Mouse (Mus musculus) CH12.LX (cell line): ENCODE results near the gene Qser1. TPM values are rescaled to one million over a fixed set of nuclear protein-coding genes. Genes with fewer than 3 reads are reported as not detected.

Experiments
- DNase-seq: peaks from one replicate; pipeline ENCODE4 v3.0.0-alpha.2; 2013; ENCODE audit errors: extremely low read depth
- H3K27ac ChIP-seq: 2 replicates; pipeline ENCODE4 v1.5.1; 2012; ENCODE audit warnings: low read depth, mild to moderate bottlenecking, control low read depth, moderate library complexity; ENCODE audit not compliant: insufficient read depth
- H3K27me3 ChIP-seq: replicated peaks from 2 replicates; pipeline ENCODE3; 2012; ENCODE audit warnings: inconsistent platforms
- H3K36me3 ChIP-seq, 2 experiments: replicated peaks in 1 of 2; 2 replicates each; pipeline versions ENCODE3 to v1.6.1; 2012; ENCODE audit warnings: inconsistent platforms in 1 of 2, low read length in 1 of 2, mild to moderate bottlenecking in 1 of 2, mixed read lengths in 1 of 2, moderate library complexity in 1 of 2; ENCODE audit not compliant: control insufficient read depth in 1 of 2, insufficient read depth in 1 of 2
- H3K4me1 ChIP-seq, 2 experiments: 2 replicates each; pipeline ENCODE4 v1.6.1; 2012; ENCODE audit warnings: inconsistent platforms in 1 of 2, moderate library complexity in 1 of 2; ENCODE audit not compliant: insufficient read depth in 2 of 2, control insufficient read depth in 1 of 2
- H3K4me2 ChIP-seq: 2 replicates; pipeline ENCODE4 v1.6.1; 2012; ENCODE audit warnings: low read depth, mild to moderate bottlenecking, control low read depth; ENCODE audit not compliant: poor library complexity, insufficient read depth, severe bottlenecking
- H3K4me3 ChIP-seq, 3 experiments: fragments of 150-350 bp in 1 of 3; sonication (generic) in 1 of 3; replicated peaks in 1 of 3; 2 replicates each; pipeline versions ENCODE3 to v1.5.1; 2011 to 2012; ENCODE audit warnings: low read depth in 2 of 3, low read length in 2 of 3, mild to moderate bottlenecking in 2 of 3, moderate library complexity in 2 of 3, control low read depth in 1 of 3, improper control_type of control experiment in 1 of 3, inconsistent platforms in 1 of 3, mixed read lengths in 1 of 3; ENCODE audit not compliant: poor library complexity in 1 of 3
- H3K79me2 ChIP-seq: replicated peaks from 2 replicates; pipeline ENCODE4 v1.6.1; 2012; ENCODE audit warnings: mild to moderate bottlenecking, moderate library complexity; ENCODE audit not compliant: control insufficient read depth, poor library complexity, insufficient read depth, severe bottlenecking; ENCODE audit errors: extremely low read depth
- H3K9ac ChIP-seq: 2 replicates; pipeline ENCODE4 v1.6.1; 2012; ENCODE audit warnings: low read depth, mild to moderate bottlenecking, control low read depth, moderate library complexity; ENCODE audit not compliant: insufficient read depth
- H3K9me3 ChIP-seq: replicated peaks from 2 replicates; pipeline ENCODE3; 2012; ENCODE audit warnings: low read length, inconsistent platforms, mixed read lengths
- CHD1 ChIP-seq: IDR thresholded peaks from 2 replicates; pipeline ENCODE4 v1.6.1; 2012; ENCODE audit warnings: low read depth, low read length, improper control_type of control experiment, inconsistent platforms
- CHD2 ChIP-seq: IDR thresholded peaks from 2 replicates; pipeline ENCODE4 v1.6.1; 2011; ENCODE audit warnings: low read length, improper control_type of control experiment
- EP300 ChIP-seq: IDR thresholded peaks from 2 replicates; pipeline ENCODE4 v1.6.1; 2011; ENCODE audit warnings: low read length, improper control_type of control experiment
- IRF4 ChIP-seq: IDR thresholded peaks from 2 replicates; pipeline ENCODE4 v1.6.1; 2014; ENCODE audit warnings: low read depth, mild to moderate bottlenecking, inconsistent platforms, low read length, improper control_type of control experiment
- KAT2A ChIP-seq: IDR thresholded peaks from 2 replicates; pipeline ENCODE4 v1.6.1; 2012; ENCODE audit warnings: low read length, improper control_type of control experiment, inconsistent platforms; ENCODE audit not compliant: insufficient replicate concordance
- MAFK ChIP-seq: IDR thresholded peaks from 2 replicates; pipeline ENCODE4 v1.6.1; 2011; ENCODE audit warnings: low read length, improper control_type of control experiment; ENCODE audit not compliant: insufficient replicate concordance
- MAX ChIP-seq: IDR thresholded peaks from 2 replicates; pipeline ENCODE4 v1.6.1; 2011; ENCODE audit warnings: low read length, improper control_type of control experiment
- MEF2A ChIP-seq: IDR thresholded peaks from 2 replicates; pipeline ENCODE4 v1.6.1; 2014; ENCODE audit warnings: low read depth, mild to moderate bottlenecking, inconsistent platforms, low read length, improper control_type of control experiment, borderline replicate concordance
- RAD21 ChIP-seq: IDR thresholded peaks from 2 replicates; pipeline ENCODE4 v1.6.1; 2011; ENCODE audit warnings: low read depth, mild to moderate bottlenecking, low read length, improper control_type of control experiment, moderate library complexity
- UBTF ChIP-seq: IDR thresholded peaks from 2 replicates; pipeline ENCODE4 v1.6.1; 2012; ENCODE audit warnings: low read depth, mild to moderate bottlenecking, inconsistent platforms, low read length, improper control_type of control experiment, moderate library complexity
- USF1 ChIP-seq: IDR thresholded peaks from 2 replicates; pipeline ENCODE4 v1.6.1; 2014; ENCODE audit warnings: low read depth, mild to moderate bottlenecking, inconsistent platforms, low read length, improper control_type of control experiment
- ZC3H11A ChIP-seq: IDR thresholded peaks from 2 replicates; pipeline ENCODE4 v1.6.1; 2012; ENCODE audit warnings: low read depth, mild to moderate bottlenecking, inconsistent platforms, low read length, improper control_type of control experiment
- ZMIZ1 ChIP-seq: IDR thresholded peaks from 2 replicates; pipeline ENCODE4 v1.6.1; 2012; ENCODE audit warnings: low read depth, mild to moderate bottlenecking, inconsistent platforms, low read length, improper control_type of control experiment
- dilution Hi-C: fragments of 300-500 bp; cut with MboI; formaldehyde crosslinking; loops from 2 replicates; pipeline ENCODE4 v1.14.3; 2020; ENCODE audit warnings: low sequenced_read_pairs; ENCODE audit not compliant: extremely low pct_unique_long_range_greater_than_20kb, extremely low pct_ligation_motif_present
- in situ Hi-C: fragments of 300-500 bp; cut with MboI; formaldehyde crosslinking; loops from 3 replicates; pipeline ENCODE4 v1.14.3; 2019; ENCODE audit warnings: low sequenced_read_pairs, low pct_ligation_motif_present, low pct_unique_long_range_greater_than_20kb, mixed read lengths
- polyA plus RNA-seq: library from polyadenylated mRNA; unstranded; fragments of >175 nt; gene quantifications from 2 replicates; pipeline ENCODE4 v1.2.1, GENCODE M21; 2012; ENCODE audit warnings: low read depth; ENCODE audit not compliant: insufficient read length
- total RNA-seq, 2 experiments: library from RNA; depleted of rRNA; stranded (reverse); fragments of 300-350 nt in 1 of 2; fragments of >200 nt in 1 of 2; gene quantifications; 2 replicates each; pipeline ENCODE4 v1.2.3; 2012 to 2014

Qser1 gene
- total and polyA plus RNA-seq, 3 experiments = 3.7 to 10.2 (median 6.8) TPM

- Histone ChIP-seq H3K36me3 (peaks cover 2 to 7% of the 10 kb centered on the region in 2 experiments), H3K4me1 (peaks cover 14 to 59% of the 10 kb centered on the region in 2 experiments; a peak in 3 of 4 replicates), H3K4me3 (peak overlapping the region in 2 of 3 experiments; percentile 68 to 92), H3K9ac (no peak overlapping the region; the same call in 1 of the 2 replicates), H3K79me2 (peaks cover 56% of the 10 kb centered on the region), H3K27me3 (no peaks in the 10 kb centered on the region), H3K27ac (no peak overlapping the region), H3K9me3 (no peaks in the 10 kb centered on the region), H3K4me2 (peak overlapping the region; percentile 21; the same call in 1 of the 2 replicates)
- in situ Hi-C loops = no loop called here
- DNase-seq = no peak
- TF ChIP-seq IRF4 (no peak), UBTF (no peak), ZMIZ1 (no peak), KAT2A (no peak), USF1 (no peak), MEF2A (no peak), CHD2 (no peak), ZC3H11A (no peak), CHD1 (no peak), RAD21 (no peak)
- dilution Hi-C loops = no loop called here
Measured at GRCm38 (mm10) chr2:104814181-104814951, 2.2 kb downstream of the Qser1 start.

DNA sequence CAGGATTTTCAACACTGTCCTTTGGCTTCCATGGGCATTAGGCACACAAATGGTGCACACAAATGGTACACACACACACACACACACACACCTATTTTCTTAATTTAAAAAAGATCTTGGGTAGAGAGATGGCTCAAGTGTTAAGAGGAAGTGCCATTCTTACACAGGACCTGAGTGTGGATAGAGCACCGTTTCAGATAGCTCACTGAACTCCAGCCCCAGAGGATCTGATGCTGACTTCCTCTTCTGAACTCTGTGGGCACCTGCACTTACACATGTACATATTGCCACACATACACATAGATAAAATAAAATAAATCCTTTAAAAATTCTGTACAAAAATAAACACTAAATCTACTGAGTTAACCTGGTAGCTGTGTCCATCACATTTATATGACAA is 11.1 kb downstream of the Qser1 start:
- in situ Hi-C loops (no loop called here), dilution Hi-C loops (no loop called here)
- no peak overlapping the region for H3K9ac ChIP-seq
- H3K36me3 ChIP-seq = peaks cover 2 to 25% of the 10 kb centered on the region in 2 experiments
- DNase-seq = peak; percentile 29
- no peak overlapping the region for H3K4me2 ChIP-seq
- peaks cover 32% of the 10 kb centered on the region for H3K79me2 ChIP-seq
- no peaks in the 10 kb centered on the region for H3K27me3 ChIP-seq
- H3K9me3 ChIP-seq = peaks cover 2% of the 10 kb centered on the region
- H3K4me3 ChIP-seq = no peak overlapping the region
- H3K27ac ChIP-seq = no peak overlapping the region
- TF ChIP-seq MEF2A (no peak), MAFK (no peak), EP300 (no peak), MAX (no peak), ZC3H11A (no peak)
- H3K4me1 ChIP-seq = peaks cover 6 to 42% of the 10 kb centered on the region in 2 experiments; a peak in 3 of 4 replicates
